Mouse (Mus musculus) liver, adult 10 weeks (tissue): Measurements from ENCODE around the gene Htr1b. TPM values are rescaled to one million over a fixed set of nuclear protein-coding genes. Genes with fewer than 3 reads are reported as not detected.

ENCODE experiments used
- polyA plus RNA-seq: library from polyadenylated mRNA; stranded (reverse); fragments of 350-450 nt; fragmentation: Illumina TruSeq; extraction: RNeasy Lipid Tissue Mini Kit (QIAGEN cat#74804); gene quantifications from one replicate; pipeline ENCODE4 v1.2.3, GENCODE M21; 2014; ENCODE audit warnings: low read depth, low replicate concordance

The Htr1b gene
- polyA plus RNA-seq: not detected

GRCm38 (mm10) chr9:81633437-81633973 lies at the start of gene Htr1b:
Gene Htr1b, minus strand, starts transcription at chr9:81633828.

Other genes with a start within 250 kb of the Htr1b start
- not detected for gene Mei4, start 229.8 kb upstream of the Htr1b start, polyA plus RNA-seq